Mouse (Mus musculus) testis, adult 2 months (tissue): ENCODE measurements at regions not wholly inside any gene's neighbourhood (a gene's known extent, or its start where the extent isn't known, plus 50 kb on each side); places are given as distances from the start of the nearest gene placed in this dataset.

ENCODE experiments used
- CTCF ChIP-seq: fragments of 200-500 bp; IDR thresholded peaks from 2 replicates; pipeline ENCODE4 v1.5.1; 2012; ENCODE audit warnings: low read depth, mild to moderate bottlenecking, inconsistent platforms, low read length, moderate library complexity; ENCODE audit not compliant: control insufficient read depth, insufficient read depth, insufficient replicate concordance
- POLR2A ChIP-seq: fragments of 200-500 bp; IDR thresholded peaks from 2 replicates; pipeline ENCODE4 v1.6.1; 2012; ENCODE audit warnings: low read depth, mild to moderate bottlenecking, inconsistent platforms, low read length, moderate library complexity; ENCODE audit not compliant: control insufficient read depth

- TF ChIP-seq CTCF = no peak
- TF ChIP-seq POLR2A = no peak
Measured at GRCm38 (mm10) chr9:120855293-120856050, 73.5 kb upstream of the Ctnnb1 start.
